Mouse (Mus musculus) liver, adult 2 months (tissue): ENCODE data around the gene Cdk12. TPM values are rescaled to one million over a fixed set of nuclear protein-coding genes. Genes with fewer than 3 reads are reported as not detected.
"Not testable (repeated sequence)": the region's sequence is repeated elsewhere in the genome, so short reads cannot be mapped to it uniquely, and the experiment has no call there.

ENCODE experiments used
- DNase-seq: peaks from one replicate; pipeline ENCODE4 v3.0.0-alpha.2; 2011; ENCODE audit warnings: low read depth, low spot score; ENCODE audit errors: extremely low read depth
- H3K27ac ChIP-seq: fragments of 200-500 bp; replicated peaks from 2 replicates; pipeline ENCODE4 v1.5.1; 2012; ENCODE audit warnings: low read depth, mild to moderate bottlenecking, control low read depth, inconsistent platforms, low read length; ENCODE audit not compliant: insufficient read depth
- H3K27me3 ChIP-seq: fragments of 200-500 bp; 2 replicates; pipeline ENCODE4 v1.6.1; 2012; ENCODE audit warnings: mild to moderate bottlenecking, moderate library complexity, low read length, inconsistent platforms; ENCODE audit not compliant: control insufficient read depth, insufficient read depth
- H3K36me3 ChIP-seq: fragments of 200-500 bp; 2 replicates; pipeline ENCODE4 v1.6.1; 2012; ENCODE audit warnings: low read length, inconsistent platforms; ENCODE audit not compliant: control insufficient read depth, insufficient read depth
- H3K4me1 ChIP-seq: fragments of 200-500 bp; 2 replicates; pipeline ENCODE4 v1.6.1; 2011; ENCODE audit warnings: low read length; ENCODE audit not compliant: control insufficient read depth, insufficient read depth
- H3K4me3 ChIP-seq: fragments of 200-500 bp; 2 replicates; pipeline ENCODE4 v1.5.1; 2011; ENCODE audit warnings: low read depth, mild to moderate bottlenecking, control low read depth, low read length, moderate library complexity; ENCODE audit not compliant: insufficient read depth
- H3K79me2 ChIP-seq: fragments of 200-500 bp; 2 replicates; pipeline ENCODE4 v1.6.1; 2012; ENCODE audit warnings: inconsistent platforms, mild to moderate bottlenecking, low read length, moderate library complexity; ENCODE audit not compliant: control insufficient read depth, insufficient read depth
- H3K9ac ChIP-seq: fragments of 200-500 bp; 2 replicates; pipeline ENCODE4 v1.6.1; 2012; ENCODE audit warnings: low read depth, mild to moderate bottlenecking, control low read depth, inconsistent platforms, low read length
- CTCF ChIP-seq: fragments of 200-500 bp; IDR thresholded peaks from 2 replicates; pipeline ENCODE4 v1.5.1; 2011; ENCODE audit warnings: low read depth, low read length, control low read depth
- POLR2A ChIP-seq: fragments of 200-500 bp; IDR thresholded peaks from 2 replicates; pipeline ENCODE4 v1.6.1; 2011; ENCODE audit warnings: low read length, control low read depth; ENCODE audit not compliant: insufficient read depth; ENCODE audit errors: extremely low read depth
- WGBS: fragments of 180-500 bp; shearing (Covaris S2); methylation state at CpG from one replicate; pipeline ENCODE4 v1.1.7; 2018; 5-methylcytosine and 5-hydroxymethylcytosine counted together
- polyA plus RNA-seq: library from polyadenylated mRNA; depleted of rRNA; stranded (reverse); fragments of >200 nt; gene quantifications from 2 replicates; pipeline ENCODE4 v1.2.3, GENCODE M21; 2012
- total RNA-seq: library from RNA; depleted of rRNA; stranded (reverse); fragments of >200 nt; gene quantifications from 2 replicates; pipeline ENCODE4 v1.2.3, GENCODE M21; 2014

Gene Cdk12
- total and polyA plus RNA-seq, 2 experiments: 7.9 to 19.5 TPM

DNA sequence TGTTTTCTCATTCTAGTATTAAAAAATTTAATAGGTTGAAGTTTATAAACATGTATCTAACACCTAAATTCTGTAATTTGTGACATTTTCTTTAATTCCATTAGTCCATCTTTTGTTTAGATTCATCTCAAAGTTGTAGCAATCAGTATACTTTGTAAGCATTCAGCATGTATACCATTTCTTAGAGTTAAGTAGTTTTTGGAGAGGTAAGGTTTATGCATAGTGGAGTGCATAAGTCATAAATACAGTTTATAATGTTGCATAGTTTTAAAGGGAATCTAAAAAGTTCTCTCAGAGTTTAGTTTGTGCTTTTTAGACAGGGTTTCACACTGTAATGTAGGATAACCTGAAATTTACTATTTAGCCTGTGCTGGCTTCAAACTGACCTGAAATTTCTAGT, 2.6 kb downstream of the Cdk12 start:
- no peaks in the 10 kb centered on the region; the same call in 1 of the 2 replicates for H3K4me1 ChIP-seq
- peaks cover 18% of the 10 kb centered on the region for H3K36me3 ChIP-seq
- no peak for DNase-seq
- no peak overlapping the region for H3K9ac ChIP-seq
- no peak for TF ChIP-seq CTCF
- TF ChIP-seq POLR2A: no peak
- H3K79me2 ChIP-seq: peaks cover 7% of the 10 kb centered on the region; the same call in 1 of the 2 replicates
- H3K27ac ChIP-seq: no peak overlapping the region
- H3K27me3 ChIP-seq: no peaks in the 10 kb centered on the region
- H3K4me3 ChIP-seq: peak overlapping the region; percentile 91; the same call in 1 of the 2 replicates

- not testable (repeated sequence) for H3K27me3 ChIP-seq, H3K4me1 ChIP-seq, H3K9ac ChIP-seq, H3K27ac ChIP-seq
- H3K36me3 ChIP-seq: peaks cover 24% of the 10 kb centered on the region
- DNase-seq: peak; percentile 68
- WGBS: 18% methylated on average over 3 of the region's 3 CpGs
- H3K4me3 ChIP-seq: 0 out of 2 replicates have a peak overlapping the region, but pooled peaks have one; percentile 16
- peaks cover 11% of the 10 kb centered on the region; the same call in 1 of the 2 replicates for H3K79me2 ChIP-seq
Observed at GRCm38 (mm10) chr11:98206281-98206680, 3.4 kb downstream of the Cdk12 start.

GRCm38 (mm10) chr11:98209661-98210060, 6.8 kb downstream of the Cdk12 start:
- H3K9ac ChIP-seq, H3K4me1 ChIP-seq, H3K27me3 ChIP-seq, H3K27ac ChIP-seq, DNase-seq, H3K79me2 ChIP-seq, H3K4me3 ChIP-seq: not testable (repeated sequence)
- H3K36me3 ChIP-seq: peaks cover 44% of the 10 kb centered on the region
- WGBS: 82% methylated on average over 5 of the region's 5 CpGs

DNA sequence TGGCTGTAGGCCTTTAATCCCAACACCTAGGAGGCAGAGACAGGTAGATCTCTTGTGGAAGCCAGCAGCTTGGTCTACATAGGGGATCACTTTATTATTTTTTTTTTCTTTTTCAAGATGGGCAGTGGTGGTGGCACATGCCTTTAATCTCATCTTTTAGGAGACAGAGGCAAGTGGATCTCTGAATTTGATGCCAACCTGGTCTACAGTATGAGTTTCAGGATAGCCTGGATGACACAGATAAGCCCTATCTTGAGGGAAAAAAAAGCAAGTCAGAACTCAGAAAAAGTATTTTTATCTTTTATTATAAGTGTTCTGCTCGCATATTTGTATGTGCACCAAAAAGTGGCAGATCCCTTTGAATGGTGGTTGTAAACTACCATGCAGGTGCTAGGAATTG, 10.5 kb downstream of the Cdk12 start:
- Histone ChIP-seq H3K4me3 (no peak overlapping the region), H3K27ac (no peak overlapping the region), H3K9ac (no peak overlapping the region), H3K79me2 (peaks cover 10% of the 10 kb centered on the region; the same call in 1 of the 2 replicates), H3K27me3 (no peaks in the 10 kb centered on the region), H3K4me1 (no peaks in the 10 kb centered on the region; the same call in 1 of the 2 replicates), H3K36me3 (peaks cover 62% of the 10 kb centered on the region)
- no peak for DNase-seq
- WGBS: 89% methylated on average over 1 of the region's 1 CpGs
- no peak for TF ChIP-seq CTCF

DNA sequence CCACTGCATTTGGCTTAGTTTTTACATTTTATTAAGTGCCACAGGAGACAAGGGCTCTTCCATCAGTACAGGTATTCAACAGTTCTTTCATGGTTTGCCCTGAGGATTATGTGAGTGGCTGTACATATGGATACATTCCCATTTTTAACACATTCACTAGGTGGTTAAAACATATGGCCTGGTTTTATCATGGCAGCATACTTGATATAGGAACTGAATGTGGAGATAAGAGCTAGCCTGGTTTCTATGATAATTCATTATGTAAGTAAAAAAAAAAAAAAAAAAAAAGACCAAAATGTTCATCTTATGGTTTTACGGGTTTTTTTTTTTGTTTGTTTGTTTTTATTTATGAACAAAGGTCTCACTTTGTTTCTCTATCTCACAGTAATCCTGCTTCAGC, 23.5 kb downstream of the Cdk12 start:
- Histone ChIP-seq H3K4me3 (no peak overlapping the region), H3K27ac (no peak overlapping the region), H3K9ac (no peak overlapping the region), H3K36me3 (peaks cover 62% of the 10 kb centered on the region), H3K27me3 (no peaks in the 10 kb centered on the region), H3K79me2 (no peaks in the 10 kb centered on the region), H3K4me1 (no peaks in the 10 kb centered on the region)
- WGBS: 90% methylated on average over 1 of the region's 1 CpGs
- DNase-seq: no peak
- TF ChIP-seq POLR2A (no peak), CTCF (no peak)

GRCm38 (mm10) chr11:98238416-98238815, 35.6 kb downstream of the Cdk12 start:
- H3K27me3 ChIP-seq: no peaks in the 10 kb centered on the region
- H3K36me3 ChIP-seq: peaks cover 67% of the 10 kb centered on the region
- no peak overlapping the region for H3K9ac ChIP-seq
- no peak for TF ChIP-seq CTCF
- no peak for TF ChIP-seq POLR2A
- no peak overlapping the region for H3K27ac ChIP-seq
- 92% methylated on average over 3 of the region's 3 CpGs for WGBS
- no peaks in the 10 kb centered on the region for H3K79me2 ChIP-seq
- H3K4me1 ChIP-seq: no peaks in the 10 kb centered on the region
- no peak for DNase-seq
- no peak overlapping the region for H3K4me3 ChIP-seq
